In the genomic region with DNA sequence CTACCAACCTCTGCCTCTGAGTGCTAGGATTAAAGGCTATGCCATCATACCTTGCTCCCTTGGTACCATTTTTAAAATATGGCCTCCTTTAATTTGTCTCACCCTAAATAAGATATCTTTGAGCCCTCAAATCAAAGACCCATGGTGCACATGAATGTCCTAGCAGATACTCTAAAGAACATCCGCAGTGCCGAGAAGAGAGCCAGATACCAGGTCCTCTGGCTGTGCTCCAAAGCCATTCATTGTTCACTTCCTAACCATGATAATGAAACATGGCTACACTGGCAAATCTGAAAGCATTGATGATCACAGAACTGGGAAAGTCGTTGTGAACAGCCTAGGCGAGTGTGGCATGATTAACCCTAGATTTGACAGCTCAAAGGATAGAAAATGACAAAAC, we compare ENCODE assay signal across 16 mouse cellular contexts. TPM values are rescaled to one million over a fixed set of nuclear protein-coding genes. Genes with fewer than 3 reads are reported as not detected.
"Had no signal": no experiment of that assay in that cellular context is flagged by ENCODE, and none has a peak within 500 bp of the region (broad histone marks: within the 10 kb centered on the region; RNA-seq: fewer than 3 reads in every experiment).

No protein-coding gene starts in this region.

- H3K4me1 ChIP-seq: midbrain, embryonic 10.5 days; midbrain, embryonic 12.5 days; neural tube, embryonic 13.5 days; neural tube, embryonic 15.5 days had no signal

- H3K9ac ChIP-seq: lung, embryonic 14.5 days; midbrain, embryonic 12.5 days; neural tube, embryonic 13.5 days; neural tube, embryonic 15.5 days had no signal

- H3K4me2 ChIP-seq: lung, embryonic 14.5 days; midbrain, embryonic 12.5 days; neural tube, embryonic 13.5 days; neural tube, embryonic 15.5 days had no signal

- H3K27ac ChIP-seq: midbrain, embryonic 10.5 days; midbrain, embryonic 12.5 days; neural tube, embryonic 13.5 days; neural tube, embryonic 15.5 days had no signal

- H3K9me3 ChIP-seq: midbrain, embryonic 10.5 days; midbrain, embryonic 12.5 days; neural tube, embryonic 13.5 days; neural tube, embryonic 15.5 days had no signal

- H3K4me3 ChIP-seq: midbrain, embryonic 10.5 days; midbrain, embryonic 12.5 days; myocyte; neural tube, embryonic 13.5 days; neural tube, embryonic 15.5 days had no signal

- DNase-seq: lung, postnatal 10 days; lung, postnatal 4 days; right cerebral cortex, adult 18-20 months; right cerebral cortex, postnatal 25 days; right cerebral cortex, postnatal 4 days; spleen, adult 18-20 months; thymus, adult 18-20 months; thymus, postnatal 14 days; thymus, postnatal 36 days had no signal

- H3K27me3 ChIP-seq: midbrain, embryonic 12.5 days; neural tube, embryonic 13.5 days; neural tube, embryonic 15.5 days had no signal

RNA-seq across cellular contexts. Expression of a gene that starts 43.7 kb away (rescaled TPM):
- polyA plus RNA-seq: lung, embryonic 14.5 days; myocyte; small intestine, adult 2 months had no signal
